Mouse (Mus musculus) A20 (cell line): ENCODE results near the gene Sik2.

ENCODE experiments used
- DNase-seq: peaks from one replicate; pipeline ENCODE4 v3.0.0-alpha.2; 2011; ENCODE audit warnings: low read depth, low spot score

Gene Sik2

GRCm38 (mm10) chr9:50867015-50867414, 141.9 kb downstream of the Sik2 start:
- no peak for DNase-seq

GRCm38 (mm10) chr9:50865803-50866202, 143.1 kb downstream of the Sik2 start:
- no peak for DNase-seq

- no peak for DNase-seq
Measured at GRCm38 (mm10) chr9:50864877-50865276, 144.0 kb downstream of the Sik2 start.

GRCm38 (mm10) chr9:50863824-50864223, 145.0 kb downstream of the Sik2 start:
- DNase-seq: no peak

- no peak for DNase-seq
Measured at GRCm38 (mm10) chr9:50861119-50861839, 147.6 kb downstream of the Sik2 start.

- no peak for DNase-seq
Measured at GRCm38 (mm10) chr9:50858681-50859080, 150.2 kb downstream of the Sik2 start.

GRCm38 (mm10) chr9:50857082-50857641, 151.7 kb downstream of the Sik2 start:
- DNase-seq: no peak

GRCm38 (mm10) chr9:50856341-50857081, 152.4 kb downstream of the Sik2 start:
- DNase-seq: peak; percentile 91

- no peak for DNase-seq
Measured at GRCm38 (mm10) chr9:50855780-50856179, 153.1 kb downstream of the Sik2 start.

GRCm38 (mm10) chr9:50855133-50855766, 153.6 kb downstream of the Sik2 start:
- DNase-seq: no peak

GRCm38 (mm10) chr9:50854376-50854775, 154.5 kb downstream of the Sik2 start:
- DNase-seq: no peak

GRCm38 (mm10) chr9:50852634-50853349, 156.1 kb downstream of the Sik2 start:
- no peak for DNase-seq

GRCm38 (mm10) chr9:50850713-50851112, 158.2 kb downstream of the Sik2 start:
- no peak for DNase-seq

- DNase-seq: no peak
Measured at GRCm38 (mm10) chr9:50850271-50850670, 158.6 kb downstream of the Sik2 start.

GRCm38 (mm10) chr9:50849755-50850154, 159.1 kb downstream of the Sik2 start:
- DNase-seq: no peak

GRCm38 (mm10) chr9:50849249-50849648, 159.6 kb downstream of the Sik2 start:
- peak; percentile 76 for DNase-seq

GRCm38 (mm10) chr9:50848821-50849220, 160.1 kb downstream of the Sik2 start:
- DNase-seq: no peak

GRCm38 (mm10) chr9:50847606-50848368, 161.1 kb downstream of the Sik2 start:
- no peak for DNase-seq

- DNase-seq: no peak
Measured at GRCm38 (mm10) chr9:50847133-50847532, 161.7 kb downstream of the Sik2 start.

GRCm38 (mm10) chr9:50845547-50845946, 163.3 kb downstream of the Sik2 start:
- no peak for DNase-seq

GRCm38 (mm10) chr9:50845081-50845480, 163.8 kb downstream of the Sik2 start, which contains the start of gene Ppp2r1b:
Ppp2r1b (plus strand) TSS chr9:50845301.
- DNase-seq: no peak
